Mouse (Mus musculus): ENCODE data around the gene Akap12. TPM values are rescaled to one million over a fixed set of nuclear protein-coding genes. Genes with fewer than 3 reads are reported as not detected.
A peak's percentile ranks its signal among the peaks of the same experiment; 100 is the strongest.

Akap12 gene
- total RNA-seq, 4 experiments from 2014 or later = 5.5 to 8.5 (median 6.7) TPM

- no peak for DNase-seq (ENCODE audit: low spot score in 2 of 2)
Observed at GRCm38 (mm10) chr10:4282395-4282794, 16.2 kb downstream of the Akap12 start.

GRCm38 (mm10) chr10:4284781-4285180 lies 18.6 kb downstream of the Akap12 start:
- no peak for DNase-seq (ENCODE audit: low spot score in 2 of 2)

GRCm38 (mm10) chr10:4285752-4286151 lies 19.6 kb downstream of the Akap12 start:
- DNase-seq (ENCODE audit: low spot score in 2 of 2) = no peak

- DNase-seq (ENCODE audit: low spot score in 2 of 2) = no peak
Observed at GRCm38 (mm10) chr10:4289171-4289570, 23.0 kb downstream of the Akap12 start.

GRCm38 (mm10) chr10:4289636-4290035 lies 23.5 kb downstream of the Akap12 start:
- DNase-seq (ENCODE audit: low spot score in 2 of 2) = no peak

GRCm38 (mm10) chr10:4290145-4290544 lies 24.0 kb downstream of the Akap12 start:
- no peak for DNase-seq (ENCODE audit: low spot score in 2 of 2)

GRCm38 (mm10) chr10:4290561-4290960 lies 24.4 kb downstream of the Akap12 start:
- no peak for DNase-seq (ENCODE audit: low spot score in 2 of 2)

- DNase-seq (ENCODE audit: low spot score in 2 of 2) = no peak
Observed at GRCm38 (mm10) chr10:4293418-4293817, 27.2 kb downstream of the Akap12 start.

- DNase-seq (ENCODE audit: low spot score in 2 of 2) = no peak
Observed at GRCm38 (mm10) chr10:4303558-4303957, 37.4 kb downstream of the Akap12 start.

GRCm38 (mm10) chr10:4323885-4324284 lies 57.7 kb downstream of the Akap12 start:
- no peak for DNase-seq (ENCODE audit: low spot score in 2 of 2)

GRCm38 (mm10) chr10:4325562-4325961 lies 59.4 kb downstream of the Akap12 start:
- no peak for DNase-seq (ENCODE audit: low spot score in 2 of 2)

- DNase-seq (ENCODE audit: low spot score in 2 of 2) = no peak
Observed at GRCm38 (mm10) chr10:4327716-4328115, 61.5 kb downstream of the Akap12 start.

- no peak for DNase-seq (ENCODE audit: low spot score in 2 of 2)
Observed at GRCm38 (mm10) chr10:4332228-4332979, 66.2 kb downstream of the Akap12 start.

GRCm38 (mm10) chr10:4333319-4333718 lies 67.1 kb downstream of the Akap12 start:
- DNase-seq (ENCODE audit: low spot score in 2 of 2) = peak; percentile 30 to 33

- peak; percentile 76 to 79 for DNase-seq (ENCODE audit: low spot score in 2 of 2)
Observed at GRCm38 (mm10) chr10:4334039-4334683, 68.0 kb downstream of the Akap12 start.

- DNase-seq (ENCODE audit: low spot score in 2 of 2) = peak; percentile 30 to 31
Observed at GRCm38 (mm10) chr10:4338863-4339461, 72.8 kb downstream of the Akap12 start.

GRCm38 (mm10) chr10:4341430-4341829 lies 75.2 kb downstream of the Akap12 start:
- DNase-seq (ENCODE audit: low spot score in 2 of 2) = no peak

GRCm38 (mm10) chr10:4346489-4347135 lies 80.4 kb downstream of the Akap12 start:
- DNase-seq (ENCODE audit: low spot score in 2 of 2) = peak; percentile 91 to 92

- no peak for DNase-seq (ENCODE audit: low spot score in 2 of 2)
Observed at GRCm38 (mm10) chr10:4347136-4347492, 80.9 kb downstream of the Akap12 start.

GRCm38 (mm10) chr10:4347591-4347990 lies 81.4 kb downstream of the Akap12 start:
- no peak for DNase-seq (ENCODE audit: low spot score in 2 of 2)

GRCm38 (mm10) chr10:4354371-4355260 lies 88.4 kb downstream of the Akap12 start:
- peak in 1 of 2 experiments; percentile 33 for DNase-seq (ENCODE audit: low spot score in 2 of 2)
